Mouse (Mus musculus) intestine, postnatal 0 days (tissue): ENCODE measurements at regions not wholly inside any gene's neighbourhood (a gene's known extent, or its start where the extent isn't known, plus 50 kb on each side); places are given as distances from the start of the nearest gene placed in this dataset.
A peak's percentile ranks its signal among the peaks of the same experiment; 100 is the strongest.

Source experiments
- ATAC-seq: fragments of 200-750 bp; cut with Nextera tagmentation; 2 replicates; pipeline ENCODE4 v1.8.0; 2017; ENCODE audit warnings: mild to moderate bottlenecking, moderate TSS enrichment, moderate library complexity
- H3K27ac ChIP-seq: fragments of 300-500 bp; sonication (generic); 2 replicates; pipeline ENCODE4 v1.5.1; 2014; ENCODE audit warnings: mild to moderate bottlenecking, low read depth, low read length, moderate library complexity
- H3K27me3 ChIP-seq: fragments of 300-500 bp; sonication (generic); replicated peaks from 2 replicates; pipeline ENCODE4 v1.6.1; 2014; ENCODE audit warnings: low read length, mixed read lengths; ENCODE audit not compliant: control insufficient read depth, insufficient read depth
- H3K36me3 ChIP-seq: fragments of 300-500 bp; sonication (generic); 2 replicates; pipeline ENCODE4 v1.6.1; 2014; ENCODE audit warnings: mild to moderate bottlenecking, moderate library complexity; ENCODE audit not compliant: control insufficient read depth, insufficient read depth
- H3K4me1 ChIP-seq: fragments of 300-500 bp; sonication (generic); replicated peaks from 2 replicates; pipeline ENCODE4 v1.6.1; 2014; ENCODE audit warnings: antibody characterized with exemption, low read length, mixed read lengths; ENCODE audit not compliant: control insufficient read depth, insufficient read depth
- H3K4me2 ChIP-seq: fragments of 300-500 bp; sonication (generic); replicated peaks from 2 replicates; pipeline ENCODE4 v1.6.1; 2014; ENCODE audit warnings: low read depth, mild to moderate bottlenecking, moderate library complexity
- H3K4me3 ChIP-seq: fragments of 300-500 bp; sonication (generic); 2 replicates; pipeline ENCODE4 v1.5.1; 2014; ENCODE audit warnings: low read depth, low read length
- H3K9ac ChIP-seq: fragments of 300-500 bp; sonication (generic); 2 replicates; pipeline ENCODE4 v1.6.1; 2014; ENCODE audit warnings: mild to moderate bottlenecking, low read depth, low read length
- H3K9me3 ChIP-seq: fragments of 300-500 bp; sonication (generic); 2 replicates; pipeline ENCODE4 v1.6.1; 2016; ENCODE audit warnings: mixed run types; ENCODE audit not compliant: control insufficient read depth
- CTCF ChIP-seq: sonication (generic); IDR thresholded peaks from 2 replicates; pipeline ENCODE4 v1.5.1; 2016; ENCODE audit warnings: low read depth, mild to moderate bottlenecking, control low read depth, antibody characterized with exemption, moderate library complexity
- WGBS: fragments of 180-500 bp; shearing (Covaris S2); extraction: QIAGEN DNeasy Blood & Tissue Kit; methylation state at CpG from one replicate; pipeline ENCODE4 v1.1.7; 2014; 5-methylcytosine and 5-hydroxymethylcytosine counted together

DNA sequence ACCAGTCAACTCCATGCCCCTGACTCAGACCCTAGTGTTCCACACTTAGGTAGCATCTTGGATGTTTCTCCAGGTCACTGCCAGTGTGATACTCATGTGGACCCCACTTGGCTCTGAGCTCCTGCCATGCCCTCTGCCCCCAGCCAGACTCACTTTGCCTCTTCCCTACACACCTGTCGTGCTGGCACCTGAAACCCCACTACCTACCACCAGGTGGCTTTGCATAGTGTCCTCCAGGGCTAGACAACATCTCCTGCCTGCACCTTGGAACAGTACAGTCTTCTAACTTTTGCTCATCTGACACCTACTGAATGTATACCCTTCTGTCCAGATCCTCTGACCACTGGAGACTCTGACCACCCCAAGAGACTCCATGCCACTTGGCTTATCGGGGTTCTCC lies 80.6 kb downstream of the Fam53a start:
- no peaks in the 10 kb centered on the region for H3K36me3 ChIP-seq
- no peak overlapping the region for H3K4me2 ChIP-seq
- 56% methylated on average over 2 of the region's 2 CpGs for WGBS
- H3K4me1 ChIP-seq: no peaks in the 10 kb centered on the region
- no peaks in the 10 kb centered on the region for H3K9me3 ChIP-seq
- H3K4me3 ChIP-seq: no peak overlapping the region
- no peak for ATAC-seq
- H3K9ac ChIP-seq: no peak overlapping the region
- no peaks in the 10 kb centered on the region for H3K27me3 ChIP-seq
- H3K27ac ChIP-seq: no peak overlapping the region
- TF ChIP-seq CTCF: peak; percentile 64

- no peak for ATAC-seq
- Histone ChIP-seq H3K36me3 (no peaks in the 10 kb centered on the region), H3K9me3 (no peaks in the 10 kb centered on the region), H3K9ac (no peak overlapping the region), H3K27ac (no peak overlapping the region), H3K4me1 (no peaks in the 10 kb centered on the region), H3K4me2 (no peak overlapping the region), H3K4me3 (no peak overlapping the region), H3K27me3 (no peaks in the 10 kb centered on the region; the same call in 1 of the 2 replicates)
- 22% methylated on average over 5 of the region's 5 CpGs for WGBS
- peak; percentile 88 for TF ChIP-seq CTCF
Measured at GRCm38 (mm10) chr5:33543372-33543771, 86.1 kb downstream of the Fam53a start.

DNA sequence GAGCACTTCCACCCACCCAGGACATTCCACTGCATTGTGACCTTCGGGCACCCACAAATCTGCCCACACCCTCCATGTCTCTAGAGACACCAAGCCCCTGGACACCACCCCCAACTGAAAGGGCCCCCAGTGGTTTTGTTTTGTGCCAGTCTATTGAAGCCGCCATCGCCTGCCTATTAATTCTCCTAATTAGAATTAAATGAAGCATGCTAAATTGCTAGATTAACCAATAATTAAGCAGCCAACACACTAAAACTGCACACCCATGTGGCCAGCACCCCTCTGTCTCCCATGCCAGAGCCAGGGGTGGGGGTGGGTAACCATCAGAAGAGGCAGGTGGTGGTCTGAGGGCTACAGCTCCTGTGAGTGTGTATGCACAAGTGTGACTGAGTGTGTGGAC lies 86.8 kb downstream of the Fam53a start:
- Histone ChIP-seq H3K9me3 (no peaks in the 10 kb centered on the region), H3K36me3 (no peaks in the 10 kb centered on the region), H3K4me2 (no peak overlapping the region), H3K27me3 (no peaks in the 10 kb centered on the region; the same call in 1 of the 2 replicates), H3K27ac (no peak overlapping the region), H3K9ac (no peak overlapping the region), H3K4me3 (no peak overlapping the region), H3K4me1 (no peaks in the 10 kb centered on the region)
- TF ChIP-seq CTCF: no peak
- WGBS: 90% methylated on average over 3 of the region's 3 CpGs
- no peak for ATAC-seq

GRCm38 (mm10) chr5:33542000-33542554 lies 87.4 kb downstream of the Fam53a start:
- Histone ChIP-seq H3K4me3 (no peak overlapping the region), H3K4me2 (no peak overlapping the region), H3K4me1 (no peaks in the 10 kb centered on the region), H3K36me3 (no peaks in the 10 kb centered on the region), H3K27ac (no peak overlapping the region), H3K9ac (no peak overlapping the region), H3K27me3 (no peaks in the 10 kb centered on the region; the same call in 1 of the 2 replicates), H3K9me3 (no peaks in the 10 kb centered on the region)
- peak; percentile 60 for TF ChIP-seq CTCF
- WGBS: 83% methylated on average over 11 of the region's 11 CpGs
- ATAC-seq: no peak

- no peak overlapping the region for H3K4me3 ChIP-seq
- H3K9me3 ChIP-seq: no peaks in the 10 kb centered on the region
- WGBS: 37% methylated on average over 23 of the region's 23 CpGs
- no peak for TF ChIP-seq CTCF
- no peaks in the 10 kb centered on the region for H3K36me3 ChIP-seq
- ATAC-seq: no peak
- no peaks in the 10 kb centered on the region for H3K4me1 ChIP-seq
- no peak overlapping the region for H3K27ac ChIP-seq
- no peaks in the 10 kb centered on the region; the same call in 1 of the 2 replicates for H3K27me3 ChIP-seq
- H3K9ac ChIP-seq: no peak overlapping the region
- no peak overlapping the region for H3K4me2 ChIP-seq
Measured at GRCm38 (mm10) chr5:33540259-33540658, 89.2 kb downstream of the Fam53a start.

- Histone ChIP-seq H3K4me3 (no peak overlapping the region), H3K27ac (no peak overlapping the region), H3K9ac (no peak overlapping the region), H3K4me2 (no peak overlapping the region), H3K9me3 (no peaks in the 10 kb centered on the region), H3K4me1 (no peaks in the 10 kb centered on the region), H3K36me3 (no peaks in the 10 kb centered on the region), H3K27me3 (no peaks in the 10 kb centered on the region; the same call in 1 of the 2 replicates)
- no peak for TF ChIP-seq CTCF
- WGBS: 19% methylated on average over 8 of the region's 8 CpGs
- no peak for ATAC-seq
Measured at GRCm38 (mm10) chr5:33537429-33537828, 92.0 kb downstream of the Fam53a start.

GRCm38 (mm10) chr5:33537017-33537416 lies 92.4 kb downstream of the Fam53a start:
- 68% methylated on average over 4 of the region's 4 CpGs for WGBS
- no peak overlapping the region for H3K27ac ChIP-seq
- no peak for ATAC-seq
- H3K4me3 ChIP-seq: no peak overlapping the region
- no peaks in the 10 kb centered on the region for H3K36me3 ChIP-seq
- no peaks in the 10 kb centered on the region for H3K4me1 ChIP-seq
- no peak for TF ChIP-seq CTCF
- H3K9me3 ChIP-seq: no peaks in the 10 kb centered on the region
- no peaks in the 10 kb centered on the region; the same call in 1 of the 2 replicates for H3K27me3 ChIP-seq
- no peak overlapping the region for H3K4me2 ChIP-seq
- no peak overlapping the region for H3K9ac ChIP-seq
